Mouse (Mus musculus) left cerebral cortex, postnatal 25 days (tissue): ENCODE measurements around the gene Hoxa10. TPM values are rescaled to one million over a fixed set of nuclear protein-coding genes. Genes with fewer than 3 reads are reported as not detected.
A peak's percentile ranks its signal among the peaks of the same experiment; 100 is the strongest.

Experiments used
- DNase-seq, 2 experiments: peaks; one replicate each; pipeline ENCODE4 v3.0.0; 2022; ENCODE audit warnings: low spot score in 2 of 2, mixed read lengths in 1 of 2
- intact Hi-C: fragments of 180-260 bp; cut with DNase I; formaldehyde crosslinking; loops from one replicate; pipeline ENCODE4 v1.15.1; 2025
- total RNA-seq, 2 experiments: library from RNA; stranded (reverse); gene quantifications; 2 replicates each; pipeline ENCODE4 v1.2.3; 2021

Hoxa10 gene
- total RNA-seq, 2 experiments from 2014 or later: not detected

DNA sequence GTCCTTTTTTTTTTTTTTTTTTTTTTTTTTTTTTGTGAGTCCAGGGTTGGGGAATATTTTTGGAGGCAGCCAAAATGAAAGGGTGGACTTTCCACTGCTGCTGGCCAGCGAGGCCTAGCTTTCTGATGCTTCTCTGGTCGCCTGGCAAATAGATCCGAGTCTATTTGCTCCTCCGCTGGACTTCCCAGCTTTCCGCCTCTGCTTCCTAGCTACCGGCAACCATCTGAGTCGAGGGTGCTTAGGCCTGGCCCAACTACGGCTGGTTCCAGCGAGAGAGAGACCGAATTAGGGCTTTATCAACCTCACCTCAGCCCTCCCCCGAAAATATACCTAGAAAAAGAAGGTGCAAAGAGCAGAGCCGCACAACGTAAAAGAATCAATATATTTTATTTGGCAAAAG, 17.9 kb downstream of the Hoxa10 start:
- intact Hi-C loops: loop anchor here (5.0 kb wide), 2 partner anchors 840 to 1040 kb away; no protein-coding TSS in a partner anchor
- DNase-seq: no peak

DNA sequence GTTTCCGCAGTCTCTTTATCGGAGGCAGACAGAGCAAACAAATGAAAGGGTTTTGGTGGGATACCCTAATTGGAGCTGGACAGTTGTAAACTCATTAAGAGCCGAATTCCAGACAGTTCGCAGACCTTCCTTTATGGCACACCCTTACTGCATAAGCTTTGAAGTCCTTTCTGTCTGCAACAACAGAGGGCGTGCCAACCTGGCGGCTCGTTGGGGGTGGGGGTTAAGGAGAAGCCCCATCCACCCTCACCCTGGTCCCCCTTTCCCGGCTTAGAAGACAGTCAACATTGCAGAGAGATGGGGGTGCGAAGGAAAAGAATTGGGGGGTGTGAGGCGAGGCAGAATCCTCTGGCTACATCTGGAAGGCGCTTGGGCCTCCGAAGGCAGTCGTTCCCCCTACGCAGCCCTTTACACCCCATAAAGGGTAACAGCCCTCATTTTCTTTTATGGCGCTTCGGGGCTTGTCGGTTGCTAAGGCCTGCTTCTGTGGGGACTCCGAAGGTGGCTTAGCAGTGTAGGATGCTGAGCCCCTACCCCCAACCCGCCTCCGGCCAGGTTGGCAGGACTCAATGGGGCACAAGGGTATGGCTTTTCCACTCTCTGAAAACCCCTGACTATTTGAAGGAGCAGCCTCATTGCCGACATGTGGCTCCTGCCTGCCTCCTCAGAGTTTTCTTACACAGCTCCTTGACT, 18.5 kb downstream of the Hoxa10 start:
- intact Hi-C loops: loop anchor here (2.0 to 5.0 kb wide), 5 partner anchors 351 to 1040 kb away; no protein-coding TSS in a partner anchor
- DNase-seq: no peak

DNA sequence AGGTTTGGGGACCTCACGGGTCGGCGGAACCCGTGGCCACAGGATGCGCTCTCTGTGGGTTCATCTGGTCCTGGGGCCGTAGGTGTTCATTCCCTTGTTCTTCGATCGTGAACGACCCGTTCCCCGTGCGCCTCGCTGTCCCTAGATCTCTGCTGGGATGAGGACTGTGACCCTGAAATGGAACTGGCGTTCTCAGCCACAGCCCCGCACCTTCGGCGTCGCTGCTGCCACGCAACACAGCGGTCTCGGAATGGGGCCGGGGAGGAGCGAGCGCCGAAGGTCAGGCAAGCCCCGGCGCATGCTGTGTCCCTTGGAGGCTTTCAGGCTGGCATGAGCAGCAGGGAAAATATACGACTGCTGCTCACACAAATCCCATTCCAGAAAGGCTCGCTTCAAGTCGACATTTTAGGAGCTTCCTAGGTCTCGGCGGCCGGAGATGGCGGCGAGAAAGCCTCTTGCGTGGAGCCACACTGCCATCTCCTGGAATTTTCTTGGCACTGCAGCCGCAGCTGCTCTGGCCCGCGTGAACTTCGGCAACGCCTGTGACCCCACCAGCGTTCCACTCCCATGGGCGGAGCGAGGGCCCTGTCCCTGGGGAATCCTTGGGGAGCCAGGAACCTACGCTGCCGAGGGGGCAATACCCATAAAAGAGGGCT, 19.2 kb downstream of the Hoxa10 start, which contains the start of gene Hoxa7:
Gene Hoxa7 (minus strand): TSS at position 518 of the 656 bp plus-strand sequence.
- DNase-seq: peak; percentile 78 to 81
- intact Hi-C loops: loop anchor here (2.0 to 5.0 kb wide), 5 partner anchors 351 to 1039 kb away; no protein-coding TSS in a partner anchor

DNA sequence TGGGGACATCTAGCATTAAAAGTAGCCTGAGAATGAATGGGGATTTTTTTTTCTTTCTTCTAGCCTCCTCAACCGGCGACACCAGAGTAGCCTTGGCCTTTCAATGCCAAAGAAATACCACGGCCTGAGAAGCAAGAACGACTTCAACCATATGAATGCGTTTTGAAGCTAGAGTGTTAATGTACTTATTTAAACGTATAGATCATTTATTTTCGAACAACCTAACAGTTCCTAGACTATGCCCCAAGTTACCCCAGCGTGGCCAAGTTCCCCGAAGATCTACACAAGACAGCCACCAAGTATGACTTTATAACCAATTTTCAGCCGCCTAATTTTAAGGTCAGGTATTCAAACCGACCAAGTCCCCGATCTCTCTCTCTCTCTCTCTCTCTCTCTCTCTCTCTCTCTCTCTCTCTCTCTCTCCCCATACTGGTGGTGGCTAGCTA, 19.8 kb downstream of the Hoxa10 start:
- intact Hi-C loops: loop anchor here (2.0 to 5.0 kb wide), 5 partner anchors 350 to 1039 kb away; no protein-coding TSS in a partner anchor
- DNase-seq: no peak

DNA sequence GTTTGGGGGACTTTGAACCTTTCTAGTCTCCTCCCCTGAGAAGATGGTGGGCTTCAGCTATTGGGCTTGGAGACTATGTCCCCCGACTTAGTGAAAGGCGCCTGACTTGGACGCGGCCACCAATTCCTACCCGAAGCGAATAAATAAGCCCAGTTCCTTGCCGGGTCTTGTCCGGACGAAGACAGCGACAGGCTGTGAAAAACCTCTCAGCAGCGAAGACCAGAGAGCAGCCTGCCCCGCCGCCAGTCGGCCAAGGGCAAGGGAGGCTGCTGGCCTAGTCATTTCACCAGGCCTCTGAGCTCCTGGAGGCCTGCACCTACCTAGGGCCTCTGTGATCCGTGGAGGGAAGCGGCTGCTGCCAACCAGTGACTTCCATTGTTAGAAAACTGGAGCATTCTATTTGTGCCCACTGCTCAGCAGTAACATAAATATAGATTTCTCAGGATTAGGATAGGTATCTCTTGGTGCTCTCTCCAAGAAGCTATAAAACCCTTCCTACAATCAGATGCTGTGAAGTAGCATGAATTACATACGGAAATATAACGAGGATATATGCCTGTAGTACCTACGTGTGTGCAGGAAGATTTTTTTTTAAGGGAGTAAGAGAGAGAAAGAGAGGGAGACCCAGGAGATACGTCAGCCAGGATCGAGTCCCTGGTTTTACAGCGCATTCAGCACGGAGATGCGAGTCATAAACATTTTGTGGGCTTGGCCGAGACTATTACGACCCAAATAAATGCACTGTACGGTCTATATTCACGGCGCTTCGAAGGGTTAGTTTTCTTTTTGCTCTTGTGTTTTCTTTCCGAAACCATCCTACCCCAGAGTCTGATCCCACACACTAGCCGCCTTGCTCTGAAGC, 20.4 kb downstream of the Hoxa10 start:
- intact Hi-C loops: loop anchor here (2.0 to 5.0 kb wide), 5 partner anchors 349 to 1038 kb away; no protein-coding TSS in a partner anchor
- DNase-seq: no peak

DNA sequence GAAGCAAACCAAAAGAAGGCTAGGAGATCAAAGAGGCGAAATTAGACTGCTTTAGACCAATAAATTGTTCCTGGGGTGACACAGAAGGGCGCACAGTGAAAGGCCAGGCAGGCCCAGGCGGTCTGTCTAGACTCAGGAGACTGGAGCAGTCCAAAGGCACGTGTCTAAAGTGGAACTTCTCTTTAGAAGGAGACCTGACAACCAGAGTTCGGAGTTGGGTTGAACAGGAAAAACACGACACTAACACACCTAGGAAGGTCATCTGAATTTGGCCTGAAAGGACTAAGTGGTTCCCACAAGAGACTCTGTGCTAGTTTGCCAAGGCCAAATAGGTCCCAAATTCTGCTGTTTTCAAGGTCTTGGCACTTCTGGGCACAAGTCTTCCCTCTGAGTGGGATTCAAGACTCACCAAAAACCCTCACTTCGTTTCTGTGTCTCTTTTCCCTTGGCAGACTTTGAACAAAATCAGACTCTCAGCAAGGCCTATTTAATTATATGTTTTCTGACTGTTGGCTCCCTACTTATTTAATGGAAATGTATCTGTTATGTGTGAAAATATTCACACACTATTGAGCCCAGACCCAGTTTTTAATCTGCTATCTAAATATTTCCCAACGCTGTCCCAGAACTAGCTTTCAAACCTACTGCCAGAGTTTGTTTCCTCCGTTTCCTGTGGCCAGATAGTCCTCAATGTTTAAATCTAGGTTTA, 21.3 kb downstream of the Hoxa10 start:
- intact Hi-C loops: no loop called here
- no peak for DNase-seq

DNA sequence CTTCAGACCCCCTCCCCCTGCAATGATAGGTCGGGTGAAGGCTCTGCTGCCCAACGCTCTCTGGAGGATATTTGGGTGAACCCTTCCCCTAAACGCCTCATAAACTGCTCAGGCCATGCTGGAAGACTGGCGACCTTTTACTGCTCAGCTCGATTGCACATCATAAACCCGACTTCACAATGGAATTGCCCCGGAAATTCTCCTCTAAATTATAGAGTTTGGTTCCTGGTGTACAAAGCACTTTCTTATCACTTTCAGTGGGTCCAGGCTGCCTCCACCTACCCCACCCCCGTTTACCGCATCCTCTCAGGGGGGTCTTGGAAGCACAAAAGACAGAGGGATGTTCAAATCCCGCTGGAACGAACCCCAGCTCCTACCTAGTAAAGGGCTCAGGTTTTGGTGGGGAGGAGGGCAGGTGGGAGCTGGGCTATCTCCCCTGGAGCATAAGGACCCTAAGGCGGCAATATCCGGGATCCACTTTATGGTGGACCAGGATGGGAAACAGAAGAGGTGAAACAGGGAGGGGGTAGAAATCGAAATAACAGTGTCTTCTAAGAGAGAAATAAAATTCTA, 21.9 kb downstream of the Hoxa10 start:
- intact Hi-C loops: no loop called here

DNA sequence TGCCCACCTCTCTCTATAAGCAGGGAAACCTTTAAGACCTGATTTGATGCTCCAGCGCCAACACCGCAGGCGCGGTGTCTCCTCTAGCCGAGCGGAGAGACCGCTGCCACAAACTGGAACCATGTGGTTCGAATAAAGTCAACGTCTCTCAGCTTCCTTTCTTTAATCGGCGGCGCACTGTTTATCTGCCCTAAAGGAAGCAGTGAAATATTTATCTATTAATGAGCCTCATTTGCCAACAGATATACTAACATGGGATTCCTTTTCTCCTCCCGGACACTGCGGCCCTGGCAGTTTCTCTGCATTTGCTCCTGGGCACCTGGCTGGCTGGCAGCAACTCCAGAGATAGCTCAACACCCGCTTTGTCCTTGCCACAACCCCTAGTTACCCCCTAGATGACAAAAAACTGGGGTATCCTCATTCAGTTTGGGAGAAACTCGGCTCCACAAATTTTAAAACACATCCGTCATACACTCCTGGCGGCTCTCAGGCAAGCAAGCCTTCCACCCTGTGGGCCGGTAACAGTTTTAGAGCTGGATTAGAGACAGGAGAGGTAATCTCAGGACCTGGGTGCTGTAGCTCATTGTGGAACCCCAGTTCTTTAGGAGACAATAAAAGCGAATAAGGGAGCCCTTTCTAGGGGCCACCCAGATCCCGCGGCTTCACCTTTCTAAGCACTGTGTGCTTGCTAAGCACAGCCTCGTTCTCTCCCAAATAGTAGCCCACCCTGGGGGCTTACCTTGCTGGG, 22.6 kb downstream of the Hoxa10 start:
- DNase-seq: no peak
- intact Hi-C loops: no loop called here

More for the DNA sequence above, 21.9 kb downstream of the Hoxa10 start:
- DNase-seq: no peak

DNA sequence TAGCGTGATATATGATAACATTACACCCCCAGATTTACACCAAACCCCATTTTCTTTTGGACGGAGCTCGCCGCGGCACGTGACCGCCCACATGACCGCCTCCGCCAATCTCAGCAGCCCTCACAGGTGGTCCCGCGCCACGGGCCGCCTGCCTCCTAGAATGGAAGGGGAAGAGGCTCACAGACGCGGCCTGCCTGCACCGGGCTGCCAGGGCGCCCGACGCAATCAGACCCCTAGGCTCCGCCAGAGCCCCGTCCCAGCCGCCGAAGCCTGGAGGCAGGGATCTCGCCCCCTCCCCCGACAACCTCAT, 23.2 kb downstream of the Hoxa10 start:
- intact Hi-C loops: no loop called here
- DNase-seq: no peak

DNA sequence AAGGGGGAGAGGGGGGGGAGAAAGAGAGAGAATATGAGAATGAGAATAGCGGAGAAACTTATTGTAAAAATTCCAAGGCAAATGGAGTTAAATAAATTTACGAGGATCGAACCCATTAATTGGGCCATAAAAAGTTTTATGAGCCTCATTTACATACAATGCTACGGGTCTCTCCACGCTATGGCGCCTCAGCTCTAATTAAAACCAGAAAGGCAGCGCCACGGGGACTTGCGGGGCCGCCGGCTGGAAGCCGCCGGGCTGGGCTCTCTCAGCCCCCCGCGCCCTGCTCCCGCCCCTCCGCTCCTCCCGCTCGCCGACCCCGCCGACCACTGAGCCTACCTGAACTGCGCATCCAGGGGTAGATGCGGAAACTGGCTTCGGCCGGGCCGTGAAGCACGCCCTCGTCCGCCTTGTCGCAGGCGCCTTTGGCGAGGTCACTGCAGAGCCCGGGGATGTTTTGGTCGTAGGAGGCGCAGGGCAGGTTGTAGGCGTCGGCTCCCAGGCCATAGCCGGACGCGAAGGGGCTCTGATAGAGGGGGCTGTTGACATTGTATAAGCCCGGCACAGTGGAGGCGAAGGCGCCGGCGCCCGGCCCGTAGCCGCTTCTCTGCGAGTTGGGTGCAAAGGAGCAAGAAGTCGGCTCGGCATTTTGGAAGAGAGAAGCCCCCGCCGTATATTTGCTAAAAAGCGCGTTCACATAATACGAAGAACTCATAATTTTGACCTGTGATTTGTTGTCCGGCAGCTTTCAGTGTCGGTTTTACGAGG, 23.8 kb downstream of the Hoxa10 start:
- intact Hi-C loops: no loop called here
- no peak for DNase-seq

DNA sequence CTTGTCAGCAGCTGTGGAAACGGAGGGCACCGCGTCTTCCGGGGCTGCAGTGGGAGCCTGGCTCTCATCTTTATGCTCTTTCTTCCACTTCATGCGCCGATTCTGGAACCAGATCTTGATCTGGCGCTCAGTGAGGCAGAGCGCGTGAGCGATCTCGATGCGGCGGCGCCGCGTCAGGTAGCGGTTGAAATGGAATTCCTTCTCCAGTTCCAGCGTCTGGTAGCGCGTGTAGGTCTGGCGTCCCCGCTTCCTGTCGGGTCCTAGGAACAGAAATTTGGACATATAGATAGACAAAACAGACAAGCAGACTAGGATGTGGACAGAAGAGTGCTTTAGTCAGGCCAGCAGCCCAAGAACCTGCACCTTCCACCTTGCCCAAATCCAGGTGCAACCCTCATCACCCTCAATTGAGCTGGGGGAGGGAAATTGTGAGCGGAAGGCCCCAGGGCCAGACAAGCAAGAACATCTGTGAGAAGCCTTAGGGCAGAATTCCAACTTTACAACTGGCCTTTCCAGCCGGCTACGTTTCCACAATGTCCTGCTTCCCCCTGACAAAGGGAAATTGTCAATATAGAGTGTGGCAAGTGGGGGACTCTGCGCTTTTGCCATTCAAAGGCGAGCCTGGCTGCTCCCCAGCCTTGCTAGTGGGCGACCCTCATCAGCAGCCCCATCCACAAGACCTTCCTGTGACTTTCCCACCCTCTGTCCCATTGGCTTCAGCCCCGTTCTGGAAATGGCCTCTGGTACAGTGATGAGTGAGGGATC, 24.7 kb downstream of the Hoxa10 start:
- intact Hi-C loops: no loop called here
- DNase-seq: no peak

DNA sequence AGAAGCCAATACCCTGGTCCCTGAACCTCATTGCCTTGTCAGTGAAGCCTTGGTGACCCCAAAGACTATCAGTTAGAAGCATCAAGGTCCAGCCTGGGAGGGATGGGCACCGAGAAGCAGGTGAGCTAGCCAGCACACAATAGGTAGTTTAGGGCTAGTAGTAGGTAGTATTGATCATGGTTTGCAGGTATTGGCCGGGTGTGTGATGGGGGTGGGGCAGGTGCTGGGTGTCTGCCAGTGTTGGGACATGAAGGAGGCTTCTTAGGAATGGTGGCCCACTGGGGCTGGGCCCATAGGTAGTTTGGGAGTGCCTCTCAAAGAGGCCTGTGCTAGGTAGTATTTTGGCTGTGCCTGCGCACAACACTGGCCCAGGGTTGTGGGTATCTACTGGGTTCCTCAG, 25.6 kb downstream of the Hoxa10 start:
- no peak for DNase-seq
- intact Hi-C loops: no loop called here

DNA sequence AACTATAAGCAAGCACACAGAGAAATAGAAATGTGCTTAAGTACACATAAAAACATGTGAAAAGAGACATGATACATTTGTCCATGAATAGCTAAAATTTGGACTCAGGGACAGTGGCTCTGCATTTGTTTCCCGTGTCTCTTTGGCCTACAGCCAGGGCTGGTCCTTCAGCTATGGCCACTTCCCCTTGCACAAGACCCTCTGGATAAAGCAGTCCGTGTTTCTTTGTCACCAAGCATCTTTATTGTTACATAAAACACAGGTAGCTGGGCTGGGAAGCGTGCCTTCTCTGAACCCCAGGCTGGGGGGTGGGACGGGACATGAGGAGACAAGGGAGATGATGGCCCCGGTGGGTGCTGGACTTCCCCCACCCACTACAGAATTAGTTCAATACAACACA, 26.4 kb downstream of the Hoxa10 start:
- DNase-seq: no peak
- intact Hi-C loops: loop anchor here (5.0 kb wide), 1 partner anchor 207 kb away; no protein-coding TSS in a partner anchor

DNA sequence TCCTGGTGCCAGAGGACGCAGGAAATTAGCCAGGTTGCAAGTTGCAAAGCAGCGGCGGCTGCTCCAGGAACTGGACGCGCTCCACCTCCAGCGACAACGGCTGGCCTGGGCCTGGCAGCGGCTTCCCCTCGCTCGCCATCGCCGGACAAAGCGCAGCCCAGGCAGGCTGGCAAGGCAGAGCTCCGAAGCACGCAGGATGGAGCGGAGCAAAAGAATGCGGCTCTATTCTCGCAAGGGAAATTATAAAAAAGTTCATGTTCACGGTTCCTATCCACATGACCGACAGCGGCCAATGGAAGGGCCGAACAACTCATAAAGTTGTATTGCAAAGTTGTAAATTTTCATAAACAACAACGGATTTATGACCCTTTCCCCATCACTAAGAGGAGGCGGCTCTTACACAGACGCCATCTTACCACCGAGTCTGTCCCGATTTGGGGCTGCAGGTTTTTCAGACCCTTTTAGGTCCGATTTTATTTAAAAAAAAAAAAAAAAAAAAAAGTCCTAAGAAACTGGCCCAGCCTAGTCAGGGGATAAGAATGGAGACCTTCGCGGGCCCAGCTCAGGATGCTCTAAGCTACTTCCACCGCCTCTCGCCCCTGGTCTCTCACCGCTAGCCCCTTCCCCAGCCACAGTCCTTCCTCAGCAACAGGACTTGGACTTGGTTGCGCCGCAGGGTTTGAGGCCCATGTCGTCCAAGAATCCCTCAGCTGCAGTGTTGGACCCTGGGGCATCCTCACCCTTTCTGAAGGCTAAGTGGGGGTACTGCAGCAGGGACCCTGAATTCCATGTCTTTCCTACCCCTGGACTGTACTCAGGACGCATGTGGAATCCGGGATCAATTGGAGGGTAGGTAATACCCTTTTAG, 27.3 kb downstream of the Hoxa10 start, which contains the start of the genes Hoxa3 and Gm28308:
Gene Hoxa3 (minus strand): TSS at position 218 of the 868 bp plus-strand sequence.
Gene Gm28308 (minus strand): TSS at position 221 of the 868 bp plus-strand sequence.
- intact Hi-C loops: loop anchor here (5.0 kb wide), 1 partner anchor 206 kb away; no protein-coding TSS in a partner anchor
- DNase-seq: no peak

DNA sequence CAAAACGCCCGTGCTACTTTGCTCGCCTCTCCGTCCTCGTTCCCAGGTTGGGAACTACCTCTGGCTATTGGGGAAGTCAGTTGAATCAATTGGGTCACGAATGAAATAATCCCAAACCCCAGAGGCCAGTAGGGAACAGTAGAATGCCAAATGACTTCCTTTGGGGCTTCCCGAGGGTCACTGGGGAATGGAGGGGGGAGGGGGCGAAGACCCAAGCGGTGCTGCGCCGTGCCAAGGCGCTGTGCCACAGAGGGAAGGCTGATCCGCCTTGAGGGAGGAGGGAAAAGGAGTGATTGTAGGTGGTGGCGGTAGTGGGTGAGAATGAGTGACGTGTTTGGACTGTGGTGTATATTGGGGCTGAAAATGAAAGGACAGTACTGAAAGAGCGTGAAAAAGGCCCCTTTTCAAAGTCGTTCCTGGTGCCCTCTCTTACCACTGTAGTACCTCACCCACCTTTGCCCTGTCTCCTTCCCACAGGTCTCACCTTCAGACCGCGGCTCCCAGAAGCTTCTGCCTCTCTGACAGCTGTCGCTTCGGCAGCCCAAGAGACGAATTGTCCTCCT, 28.0 kb downstream of the Hoxa10 start:
- intact Hi-C loops: loop anchor here (5.0 kb wide), 1 partner anchor 205 kb away; no protein-coding TSS in a partner anchor
- DNase-seq: no peak
